18 mouse cellular contexts compared by ENCODE assay signal in genomic region chr16:90140571-90140970, GRCm38 (mm10). TPM values are rescaled to one million over a fixed set of nuclear protein-coding genes. Genes with fewer than 3 reads are reported as not detected.
DNase-seq lines count a peak whose midpoint lies in the region; ATAC-seq lines count a peak whose summit lies in the region.
"Had no signal": no experiment of that assay in that cellular context is flagged by ENCODE, and none has a peak within 500 bp of the region (broad histone marks: within the 10 kb centered on the region; RNA-seq: fewer than 3 reads in every experiment).

No protein-coding gene starts in this region.

- H3K27me3 ChIP-seq in hindbrain, embryonic 13.5 days: no peaks in the 10 kb centered on the region
- H3K27me3 ChIP-seq in hindbrain, embryonic 12.5 days: no peaks in the 10 kb centered on the region
- H3K27me3 ChIP-seq in midbrain, embryonic 16.5 days (ENCODE audit: control insufficient read depth, insufficient read depth, low read depth, low read length): no peaks in the 10 kb centered on the region
- no peaks in the 10 kb centered on the region for H3K27me3 ChIP-seq in midbrain, embryonic 15.5 days (replicated peaks)
- H3K27me3 ChIP-seq in limb, embryonic 12.5 days: no peaks in the 10 kb centered on the region
- H3K27me3 ChIP-seq: forebrain, embryonic 12.5 days; heart, embryonic 15.5 days; hindbrain, embryonic 15.5 days had no signal

- H3K27ac ChIP-seq in hindbrain, embryonic 13.5 days: no peak overlapping the region
- H3K27ac ChIP-seq in hindbrain, embryonic 12.5 days: no peak overlapping the region
- no peak overlapping the region for H3K27ac ChIP-seq in midbrain, embryonic 16.5 days (ENCODE audit: low read length)
- no peak overlapping the region for H3K27ac ChIP-seq in midbrain, embryonic 15.5 days
- peak overlapping the region; percentile 12; the same call in 1 of the 2 replicates for H3K27ac ChIP-seq in limb, embryonic 12.5 days
- H3K27ac ChIP-seq: forebrain, embryonic 12.5 days; heart, adult 2 months; heart, embryonic 15.5 days; hindbrain, embryonic 15.5 days had no signal

- 86% methylated on average over 10 of the region's 10 CpGs for WGBS in hindbrain, embryonic 13.5 days
- 86% methylated on average over 10 of the region's 10 CpGs for WGBS in hindbrain, embryonic 12.5 days
- 84% methylated on average over 10 of the region's 10 CpGs for WGBS in midbrain, embryonic 16.5 days
- WGBS in midbrain, embryonic 15.5 days: 83% methylated on average over 10 of the region's 10 CpGs
- 78% methylated on average over 10 of the region's 10 CpGs for WGBS in limb, embryonic 12.5 days

- no peaks in the 10 kb centered on the region for H3K9me3 ChIP-seq in hindbrain, embryonic 13.5 days
- H3K9me3 ChIP-seq in hindbrain, embryonic 12.5 days (replicated peaks): no peaks in the 10 kb centered on the region
- H3K9me3 ChIP-seq in midbrain, embryonic 16.5 days (replicated peaks; ENCODE audit: control insufficient read depth, low read length, poor library complexity, severe bottlenecking): no peaks in the 10 kb centered on the region
- H3K9me3 ChIP-seq in midbrain, embryonic 15.5 days: no peaks in the 10 kb centered on the region
- no peaks in the 10 kb centered on the region for H3K9me3 ChIP-seq in limb, embryonic 12.5 days
- H3K9me3 ChIP-seq: heart, embryonic 15.5 days; hindbrain, embryonic 15.5 days had no signal

- H3K9ac ChIP-seq in hindbrain, embryonic 13.5 days: peak overlapping the region; percentile 43; the same call in 1 of the 2 replicates
- no peak overlapping the region for H3K9ac ChIP-seq in hindbrain, embryonic 12.5 days
- no peak overlapping the region for H3K9ac ChIP-seq in midbrain, embryonic 16.5 days (ENCODE audit: low read depth, low read length)
- no peak overlapping the region for H3K9ac ChIP-seq in midbrain, embryonic 15.5 days
- no peak overlapping the region; the same call in 1 of the 2 replicates for H3K9ac ChIP-seq in limb, embryonic 12.5 days (replicated peaks)
- H3K9ac ChIP-seq: forebrain, embryonic 12.5 days; forebrain, postnatal 0 days; heart, embryonic 15.5 days; hindbrain, embryonic 15.5 days had no signal

- DNase-seq in embryo, embryonic 10.5 days (ENCODE audit: low spot score): no peak
- DNase-seq: adrenal gland, postnatal 10 days; cerebellum, adult 11-12 months; cerebellum, adult 9-10 months; cerebellum, postnatal 36 days; forebrain, postnatal 0 days; gastrocnemius, postnatal 14 days; heart, adult 2 months; heart, postnatal 14 days had no signal

- H3K4me3 ChIP-seq in hindbrain, embryonic 13.5 days: no peak overlapping the region
- no peak overlapping the region for H3K4me3 ChIP-seq in hindbrain, embryonic 12.5 days
- H3K4me3 ChIP-seq in midbrain, embryonic 16.5 days (ENCODE audit: low read depth, low read length): no peak overlapping the region
- H3K4me3 ChIP-seq in midbrain, embryonic 15.5 days: no peak overlapping the region
- H3K4me3 ChIP-seq in limb, embryonic 12.5 days (replicated peaks): no peak overlapping the region
- H3K4me3 ChIP-seq: forebrain, embryonic 12.5 days; heart, adult 2 months; heart, embryonic 15.5 days had no signal

- no peak for ATAC-seq in hindbrain, embryonic 13.5 days (ENCODE audit: low FRiP score)
- ATAC-seq in hindbrain, embryonic 12.5 days (ENCODE audit: low FRiP score): no peak
- no peak for ATAC-seq in midbrain, embryonic 16.5 days
- ATAC-seq in midbrain, embryonic 15.5 days (replicated peaks): no peak
- ATAC-seq in limb, embryonic 12.5 days (ENCODE audit: insufficient number of reproducible peaks, insufficient read depth, low FRiP score, low TSS enrichment, low read depth): no peak
- ATAC-seq: forebrain, postnatal 0 days had no signal

- H3K4me1 ChIP-seq in hindbrain, embryonic 13.5 days (replicated peaks): peaks cover 44% of the 10 kb centered on the region
- H3K4me1 ChIP-seq in hindbrain, embryonic 12.5 days: peaks cover 37% of the 10 kb centered on the region
- peaks cover 31% of the 10 kb centered on the region for H3K4me1 ChIP-seq in midbrain, embryonic 16.5 days (ENCODE audit: control insufficient read depth, insufficient read depth, low read length)
- peaks cover 31% of the 10 kb centered on the region for H3K4me1 ChIP-seq in midbrain, embryonic 15.5 days
- peaks cover 57% of the 10 kb centered on the region for H3K4me1 ChIP-seq in limb, embryonic 12.5 days (replicated peaks)

- H3K36me3 ChIP-seq in hindbrain, embryonic 13.5 days: peaks cover 8% of the 10 kb centered on the region
- peaks cover 12% of the 10 kb centered on the region; the same call in 1 of the 2 replicates for H3K36me3 ChIP-seq in hindbrain, embryonic 12.5 days
- H3K36me3 ChIP-seq in midbrain, embryonic 16.5 days (ENCODE audit: control insufficient read depth, insufficient read depth, low read length): no peaks in the 10 kb centered on the region
- no peaks in the 10 kb centered on the region for H3K36me3 ChIP-seq in midbrain, embryonic 15.5 days (replicated peaks)
- H3K36me3 ChIP-seq in limb, embryonic 12.5 days: peaks cover 14% of the 10 kb centered on the region
- H3K36me3 ChIP-seq: heart, embryonic 15.5 days had no signal

- H3K4me2 ChIP-seq in hindbrain, embryonic 13.5 days: peak overlapping the region; percentile 64; the same call in 1 of the 2 replicates
- no peak overlapping the region for H3K4me2 ChIP-seq in hindbrain, embryonic 12.5 days (replicated peaks)
- peak overlapping the region; percentile 6; the same call in 1 of the 2 replicates for H3K4me2 ChIP-seq in midbrain, embryonic 16.5 days (ENCODE audit: low read length)
- no peak overlapping the region for H3K4me2 ChIP-seq in midbrain, embryonic 15.5 days
- peak overlapping the region; percentile 13 for H3K4me2 ChIP-seq in limb, embryonic 12.5 days
- H3K4me2 ChIP-seq: forebrain, embryonic 12.5 days; heart, embryonic 11.5 days; heart, embryonic 15.5 days had no signal

RNA-seq across cellular contexts. Expression of gene Tiam1, which starts 3.0 kb away (rescaled TPM):
- 27.4 and 29.0 TPM in 2 replicates for polyA plus RNA-seq in hindbrain, embryonic 13.5 days (2015; fragmentation: Nextera tagmentation; extraction: Ambion mirVana)
- 25.7 and 28.2 TPM in 2 replicates for polyA plus RNA-seq in hindbrain, embryonic 12.5 days (2016; fragmentation: Nextera tagmentation; extraction: Ambion mirVana)
- 23.5 and 30.5 TPM in 2 replicates for polyA plus RNA-seq in midbrain, embryonic 16.5 days (2015; fragmentation: Nextera tagmentation; extraction: Ambion mirVana)
- 26.3 and 30.8 TPM in 2 replicates for polyA plus RNA-seq in midbrain, embryonic 15.5 days (2015; fragmentation: Nextera tagmentation; extraction: Ambion mirVana)
- 49.5 and 59.7 TPM in 2 replicates for polyA plus RNA-seq in limb, embryonic 12.5 days (2016; fragmentation: Nextera tagmentation; extraction: Ambion mirVana)

Comparison
In these comparisons a context has a peak if more than half of its experiments do, and no peak if none do; other contexts are left out.
1. H3K4me2 ChIP-seq: peak in hindbrain, embryonic 13.5 days (single experiment), midbrain, embryonic 16.5 days (single experiment) and limb, embryonic 12.5 days (single experiment); none in hindbrain, embryonic 12.5 days (single experiment) and midbrain, embryonic 15.5 days (single experiment).